Mouse (Mus musculus) heart, postnatal 36 days (tissue): ENCODE measurements around the gene Vmn2r84. TPM values are rescaled to one million over a fixed set of nuclear protein-coding genes. Genes with fewer than 3 reads are reported as not detected.
"Not testable (repeated sequence)": the region's sequence is repeated elsewhere in the genome, so short reads cannot be mapped to it uniquely, and the experiment has no call there.

Experiments
- DNase-seq, 2 experiments: peaks; one replicate each; pipeline ENCODE4 v3.0.0; 2021 to 2022
- intact Hi-C: fragments of 180-260 bp; cut with DNase I; formaldehyde crosslinking; loops from one replicate; pipeline ENCODE4 v1.15.1; 2025
- total RNA-seq, 2 experiments: library from RNA; stranded (reverse); gene quantifications; 2 replicates each; pipeline ENCODE4 v1.2.3; 2021

Gene Vmn2r84
- total RNA-seq = not detected

DNA sequence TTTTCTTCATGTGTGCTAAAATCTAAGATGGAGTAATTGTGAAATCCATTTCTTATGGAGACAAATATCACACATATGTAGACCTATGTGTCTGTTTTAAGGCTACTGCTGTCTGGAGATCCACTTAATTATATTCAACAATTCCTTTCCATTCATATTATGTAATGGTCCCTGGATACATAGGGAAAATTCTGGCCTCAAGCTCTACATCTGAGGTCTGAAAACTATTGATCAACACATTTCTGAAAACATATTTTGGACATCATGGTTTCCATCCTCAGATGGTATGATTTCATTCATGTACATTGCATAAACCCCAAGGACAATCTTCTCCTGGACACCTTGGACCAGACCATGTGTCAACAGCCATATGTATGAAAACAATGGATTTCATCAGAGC lies at the start of gene Vmn2r84:
Gene Vmn2r84 (minus strand): TSS at position 101 of the 400 bp plus-strand sequence.
- no peak for DNase-seq
- intact Hi-C loops = no loop called here

DNA sequence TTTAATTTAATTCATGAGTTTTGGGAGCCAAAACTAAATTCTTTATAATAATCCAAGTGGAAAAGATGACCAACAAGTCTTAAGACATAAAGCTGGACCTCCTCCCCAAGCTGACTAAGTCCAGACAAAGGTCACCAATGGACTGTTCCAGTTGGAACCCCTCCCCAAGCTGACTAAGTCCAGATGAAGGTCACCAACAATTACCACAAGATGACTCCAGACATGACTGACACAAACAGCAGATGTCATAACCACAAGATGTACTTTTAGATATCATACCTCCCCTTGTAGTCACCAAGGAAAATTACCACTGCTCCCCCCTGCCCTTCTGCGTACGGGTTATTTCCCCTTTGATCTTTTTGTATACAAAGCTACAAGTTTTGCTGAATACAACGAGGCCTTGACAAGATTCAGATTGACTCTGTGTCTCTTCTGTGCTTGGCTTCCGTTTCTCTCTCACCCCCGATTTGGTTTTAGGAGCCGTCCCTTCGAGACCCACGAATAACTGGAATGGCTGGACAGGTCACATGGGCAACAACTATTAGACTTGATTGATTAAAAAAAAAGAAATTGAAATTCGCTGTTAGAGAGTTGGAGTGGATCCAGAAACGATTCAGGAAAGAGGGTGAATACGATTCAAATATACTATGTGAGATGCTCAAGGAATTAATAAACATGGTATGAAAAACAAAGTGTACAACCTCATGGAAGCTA lies 40.2 kb upstream of the Vmn2r84 start:
- DNase-seq, intact Hi-C loops: not testable (repeated sequence)

DNA sequence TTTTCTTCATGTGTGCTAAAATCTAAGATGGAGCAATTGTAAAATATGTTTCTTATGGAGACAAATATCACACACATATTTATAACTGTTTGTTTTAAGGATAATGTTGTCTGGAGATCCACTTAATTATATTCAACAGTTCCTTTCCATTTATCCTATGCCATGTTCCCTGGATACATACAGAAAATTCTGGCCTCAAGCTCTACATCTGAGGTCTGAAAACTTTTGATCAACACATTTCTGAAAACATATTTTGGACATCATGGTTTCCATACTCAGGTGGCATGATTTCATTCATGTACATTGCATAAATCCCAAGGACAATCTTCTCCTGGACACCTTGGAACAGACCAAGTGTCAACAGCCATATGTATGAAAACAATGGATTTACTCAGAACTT lies 35.5 kb upstream of the Vmn2r84 start, which contains the start of gene Vmn2r85:
Gene Vmn2r85 (minus strand): TSS at position 101 of the 400 bp plus-strand sequence.
- intact Hi-C loops, DNase-seq: not testable (repeated sequence)

DNA sequence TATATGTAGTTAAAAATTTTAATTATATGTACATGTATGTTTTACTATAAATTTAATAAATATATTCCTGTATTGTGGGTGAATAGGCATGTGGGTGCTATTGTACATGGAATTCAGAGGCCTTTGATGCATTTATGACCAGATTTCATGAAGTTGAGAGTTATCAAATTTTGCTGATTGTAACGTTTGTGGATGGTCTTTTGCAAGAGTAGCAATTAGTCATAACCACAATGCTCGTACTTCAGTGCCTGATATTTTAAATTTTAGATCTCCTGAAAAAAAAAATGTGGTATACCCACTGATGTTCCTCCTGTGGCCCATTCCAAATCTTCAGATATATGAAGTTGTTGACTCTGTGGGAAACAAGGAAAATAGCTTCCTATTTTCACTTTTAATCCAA lies 28.2 kb upstream of the Vmn2r84 start:
- intact Hi-C loops, DNase-seq: not testable (repeated sequence)

DNA sequence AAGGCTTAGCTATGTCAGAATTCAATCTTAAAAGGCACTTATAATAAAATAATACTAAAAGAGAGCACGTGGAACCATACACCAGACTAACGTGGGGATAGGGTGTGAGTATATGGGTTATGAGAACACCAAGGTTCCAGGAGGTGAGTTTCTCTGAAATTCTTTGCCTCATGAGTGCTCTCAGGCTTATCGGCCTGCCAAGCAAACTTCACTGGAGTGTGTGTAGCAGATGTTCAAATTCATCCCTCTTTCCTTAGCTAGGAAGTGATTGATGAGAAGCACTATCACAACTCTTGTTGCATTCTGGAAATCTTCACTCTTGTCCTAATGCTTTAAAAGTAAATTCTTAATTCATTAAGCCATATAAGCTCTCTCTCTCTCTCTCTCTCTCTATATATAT lies 26.3 kb upstream of the Vmn2r84 start:
- no peak for DNase-seq
- intact Hi-C loops = no loop called here

DNA sequence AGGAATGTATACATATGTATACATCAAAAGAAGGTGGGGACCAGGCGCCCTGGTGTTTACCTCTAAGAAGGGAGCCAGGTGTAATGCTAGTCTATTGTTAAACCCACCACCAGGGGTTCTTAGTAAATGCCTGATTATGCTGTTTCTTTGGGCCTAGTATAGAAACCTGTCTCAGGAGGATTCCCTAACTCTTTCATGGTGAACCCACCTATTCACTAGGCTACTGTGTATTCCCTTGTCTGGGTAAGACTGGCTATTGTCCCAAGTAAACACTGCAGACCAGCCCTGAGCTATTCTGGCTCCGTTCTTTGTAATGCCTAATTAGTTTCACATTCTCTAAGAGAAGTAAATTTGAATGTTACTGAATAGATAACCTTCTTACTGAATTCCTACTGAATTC lies 25.8 kb upstream of the Vmn2r84 start:
- DNase-seq, intact Hi-C loops: not testable (repeated sequence)

DNA sequence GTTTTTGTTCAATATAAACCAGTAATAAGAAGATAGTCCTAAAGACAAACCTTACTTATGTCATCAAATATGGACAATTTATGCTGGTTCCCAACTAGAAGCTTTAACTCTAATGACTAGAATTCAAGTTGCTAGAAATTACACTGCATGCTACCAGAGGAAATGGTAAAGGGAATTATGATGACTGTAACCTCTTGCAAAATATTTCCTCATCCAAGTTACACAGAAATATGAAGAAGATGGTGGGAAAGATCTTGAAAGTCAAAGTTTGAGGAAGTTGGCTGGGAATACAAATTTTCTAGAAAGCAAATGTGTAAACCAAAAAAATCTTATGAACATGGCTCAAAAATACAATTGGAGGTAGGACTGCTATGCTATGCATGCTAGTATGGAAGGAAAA lies 22.2 kb upstream of the Vmn2r84 start:
- intact Hi-C loops, DNase-seq: not testable (repeated sequence)

DNA sequence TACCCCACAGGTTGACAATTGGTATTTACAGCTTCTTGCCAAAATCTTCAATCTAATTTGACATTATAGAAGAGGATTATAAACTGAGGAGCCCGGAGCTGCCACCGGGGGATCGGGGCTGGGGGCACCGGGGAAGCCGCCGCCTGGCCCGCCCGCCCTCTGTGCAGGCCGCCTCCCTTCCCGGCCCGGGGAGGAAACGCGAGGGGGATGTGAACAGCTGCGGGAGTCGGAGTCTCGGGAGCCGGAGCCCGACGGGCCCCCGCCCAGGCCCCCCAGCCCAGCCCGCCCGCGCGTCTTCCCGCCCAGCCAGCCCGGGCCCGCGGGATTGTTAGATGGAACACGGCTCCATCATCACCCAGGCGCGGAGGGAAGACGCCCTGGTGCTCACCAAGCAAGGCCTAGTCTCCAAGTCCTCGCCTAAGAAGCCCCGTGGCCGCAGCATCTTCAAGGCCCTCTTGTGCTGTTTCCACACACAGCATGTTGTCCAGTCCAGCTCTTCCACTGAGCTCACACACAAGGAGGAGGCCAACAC lies 18.1 kb upstream of the Vmn2r84 start:
- intact Hi-C loops, DNase-seq: not testable (repeated sequence)

DNA sequence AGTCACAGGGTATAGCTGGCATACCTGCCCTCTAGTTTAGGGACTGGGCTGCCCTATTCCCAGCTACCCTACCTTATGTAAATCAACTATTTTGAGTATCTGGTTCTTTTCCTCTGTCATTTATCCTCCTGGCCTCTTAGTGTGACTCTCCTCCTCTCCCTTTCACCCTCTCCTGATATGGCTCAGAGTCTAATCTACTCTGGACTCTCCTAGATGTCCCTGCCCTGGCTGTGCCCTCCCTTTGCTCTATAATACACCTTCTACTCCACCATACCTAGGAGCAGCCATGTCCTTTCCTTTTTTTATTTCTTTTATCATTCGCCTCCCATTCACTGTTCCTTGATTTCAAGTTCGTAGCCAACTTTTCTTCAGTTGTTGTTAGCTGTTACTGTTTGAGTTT lies 19.0 kb downstream of the Vmn2r84 start:
- DNase-seq = no peak
- intact Hi-C loops = no loop called here

DNA sequence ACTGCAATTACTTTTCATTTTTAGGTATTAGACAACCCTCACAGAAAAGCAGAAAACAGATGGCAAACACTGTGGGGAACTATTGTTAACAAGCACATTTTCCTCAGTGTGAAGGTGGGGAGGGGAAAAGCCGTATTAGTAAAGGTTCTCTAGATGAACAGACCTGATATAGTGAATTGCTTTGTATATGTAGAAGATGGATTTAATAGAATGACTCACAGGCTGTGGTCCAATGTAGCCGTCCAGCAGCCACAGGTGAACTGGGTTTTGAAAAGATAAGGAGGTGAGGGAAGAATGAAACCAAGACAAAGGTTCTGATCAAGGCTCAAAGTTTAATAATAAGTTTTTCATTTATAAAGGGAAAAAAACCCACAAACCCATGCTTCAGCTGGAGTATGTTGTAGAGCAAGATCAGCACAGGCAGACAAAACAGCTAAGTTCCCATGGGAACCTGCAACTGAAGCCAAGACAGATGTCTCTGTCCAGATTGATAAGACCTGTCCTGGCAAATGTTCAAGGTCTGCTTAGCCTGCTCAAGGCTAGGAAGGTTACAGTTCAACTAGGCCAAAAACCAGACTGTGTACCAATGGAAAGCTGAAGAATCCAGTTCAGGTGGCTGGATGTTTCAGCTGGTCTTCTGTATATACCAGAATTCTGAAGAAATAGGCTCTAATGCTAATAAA lies 21.5 kb downstream of the Vmn2r84 start:
- intact Hi-C loops = no loop called here
- no peak for DNase-seq

DNA sequence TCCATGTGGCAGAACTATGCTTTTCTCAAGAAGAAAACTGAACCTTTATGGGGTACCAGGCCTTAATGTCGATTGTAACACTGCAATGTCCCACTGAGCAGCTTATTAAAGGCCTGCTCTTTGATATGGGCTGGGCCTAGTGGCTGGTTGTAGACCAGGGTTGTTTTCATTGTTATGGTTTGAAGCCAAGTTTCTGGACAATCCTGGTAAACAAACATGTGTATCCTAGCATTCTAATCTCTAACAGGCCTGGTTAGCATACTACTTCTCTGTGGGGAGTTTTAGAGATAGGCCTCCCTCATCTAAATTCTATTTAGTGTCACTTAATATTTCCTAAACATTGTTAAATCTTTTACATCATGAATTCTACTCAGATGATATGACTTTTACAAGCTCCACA lies 22.5 kb downstream of the Vmn2r84 start:
- intact Hi-C loops = no loop called here
- no peak for DNase-seq

DNA sequence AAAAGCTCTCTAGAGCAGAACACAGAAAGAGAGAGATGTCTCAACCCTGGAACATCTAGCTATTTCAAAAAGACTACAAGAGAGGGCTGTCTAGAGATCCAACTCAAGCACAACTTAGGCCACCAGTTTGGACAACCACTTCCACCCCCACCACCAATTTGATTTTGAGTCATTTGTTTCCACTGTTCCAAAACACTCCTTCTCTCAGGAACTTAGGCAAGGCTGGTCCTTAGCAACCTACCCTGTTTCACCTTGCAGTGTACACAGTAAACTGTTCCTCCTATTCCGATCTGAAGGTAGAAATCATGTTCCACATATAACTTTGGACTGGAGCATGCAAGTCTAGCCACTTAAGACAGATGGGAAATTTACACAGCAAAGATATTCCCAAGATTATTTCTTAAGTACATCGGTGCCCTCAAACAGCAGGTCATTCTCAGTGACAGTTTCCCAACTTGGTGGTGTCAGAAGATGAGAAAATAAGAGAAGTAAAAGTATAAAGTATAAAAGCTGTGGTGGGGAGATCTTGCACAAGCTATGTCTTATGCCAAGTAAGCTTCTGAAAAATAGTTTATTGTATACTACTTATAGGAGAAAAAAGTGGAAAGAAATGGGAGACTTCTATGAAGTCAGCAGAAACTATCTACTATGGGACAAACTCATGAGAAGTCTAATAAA lies 24.0 kb downstream of the Vmn2r84 start:
- no peak for DNase-seq
- intact Hi-C loops = no loop called here

DNA sequence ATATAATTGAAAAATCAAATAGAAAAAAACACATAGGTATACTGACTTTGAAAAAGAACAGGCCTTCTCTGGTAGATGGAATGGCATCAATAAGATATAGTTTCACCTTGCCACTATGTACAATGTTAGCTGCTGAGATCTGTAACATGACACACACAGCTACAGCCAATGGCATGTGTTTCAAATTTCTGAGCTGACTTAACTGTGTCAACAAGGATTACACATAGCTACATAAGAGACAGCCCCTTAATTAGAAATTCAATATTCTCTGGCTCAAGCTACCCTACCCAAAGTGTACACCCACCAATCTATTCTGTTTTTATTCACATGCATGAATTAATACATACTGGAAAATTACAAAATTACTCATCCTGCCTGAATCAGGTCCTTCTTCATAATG lies 25.7 kb downstream of the Vmn2r84 start:
- intact Hi-C loops = no loop called here
- no peak for DNase-seq

DNA sequence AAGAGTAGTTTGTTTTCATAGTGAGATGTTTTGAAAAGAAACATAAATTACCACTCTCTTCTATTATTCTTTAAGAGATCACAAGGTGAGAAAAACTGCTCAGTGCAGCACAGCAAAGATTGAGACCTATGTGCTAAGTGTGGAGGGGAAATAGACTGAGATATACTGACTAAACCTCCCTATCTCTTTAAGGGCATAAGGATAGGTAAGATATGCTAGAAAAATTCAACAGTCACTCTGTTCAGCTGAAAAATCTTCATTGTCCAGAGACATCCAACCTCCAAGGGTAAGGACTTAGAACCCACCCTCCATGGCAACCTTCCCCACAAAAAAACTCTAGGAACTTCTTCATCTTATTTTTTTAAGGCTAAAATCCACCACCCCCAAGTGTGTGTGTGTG lies 29.4 kb downstream of the Vmn2r84 start:
- intact Hi-C loops = no loop called here
- DNase-seq = no peak

DNA sequence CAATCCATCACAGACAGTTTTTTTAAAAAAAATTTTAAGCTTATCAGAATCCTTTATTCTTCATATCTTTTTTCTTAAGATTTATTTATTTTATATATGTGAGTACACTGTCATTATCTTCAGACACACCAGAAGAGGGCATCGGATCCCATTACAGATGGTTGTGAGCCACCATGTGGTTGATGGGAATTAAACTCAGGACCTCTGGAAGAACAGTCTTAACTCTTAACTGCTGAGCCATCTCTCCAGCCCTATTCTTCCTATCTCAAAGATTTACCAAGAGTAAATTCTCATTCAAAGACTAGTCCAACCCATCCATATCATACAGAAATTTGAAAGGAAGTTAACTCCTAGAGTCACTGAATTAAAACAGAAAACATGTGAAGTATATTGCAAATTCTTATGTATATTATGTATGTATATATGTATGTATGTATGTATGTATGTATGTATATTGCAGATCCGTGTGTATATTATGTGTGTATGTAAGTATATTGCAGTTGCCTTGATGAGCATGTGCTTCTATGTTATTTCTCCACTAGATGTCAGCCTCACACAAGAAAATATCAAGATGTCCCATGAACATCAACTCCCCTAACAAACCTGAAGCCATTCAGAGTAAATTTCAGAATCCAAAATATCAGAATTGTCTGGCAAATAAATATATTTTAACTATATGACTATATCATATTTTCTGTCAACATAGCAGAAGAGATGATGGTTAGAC lies 30.5 kb downstream of the Vmn2r84 start:
- no peak for DNase-seq

DNA sequence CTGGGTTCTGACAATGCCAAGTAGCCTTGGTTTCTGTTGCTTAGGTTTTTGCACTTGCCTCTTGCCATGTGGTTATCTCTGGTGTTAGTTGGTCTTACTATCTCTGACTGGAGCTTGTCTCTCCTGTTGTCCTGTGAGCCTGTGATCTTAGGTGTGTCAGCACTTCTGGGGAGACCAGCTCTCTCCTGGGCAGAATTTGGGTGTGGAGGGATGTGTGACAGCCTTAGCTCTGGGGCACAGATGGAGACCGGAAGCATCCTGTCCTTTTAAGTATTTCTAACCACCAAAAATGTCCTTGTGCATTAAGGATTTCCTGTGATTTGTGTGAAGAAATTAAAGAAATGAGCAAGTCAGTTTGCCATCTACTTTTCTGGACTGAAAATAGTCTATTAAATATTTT lies 50.1 kb downstream of the Vmn2r84 start:
- DNase-seq = no peak

More for the DNA sequence above, 30.5 kb downstream of the Vmn2r84 start:
- intact Hi-C loops = no loop called here

DNA sequence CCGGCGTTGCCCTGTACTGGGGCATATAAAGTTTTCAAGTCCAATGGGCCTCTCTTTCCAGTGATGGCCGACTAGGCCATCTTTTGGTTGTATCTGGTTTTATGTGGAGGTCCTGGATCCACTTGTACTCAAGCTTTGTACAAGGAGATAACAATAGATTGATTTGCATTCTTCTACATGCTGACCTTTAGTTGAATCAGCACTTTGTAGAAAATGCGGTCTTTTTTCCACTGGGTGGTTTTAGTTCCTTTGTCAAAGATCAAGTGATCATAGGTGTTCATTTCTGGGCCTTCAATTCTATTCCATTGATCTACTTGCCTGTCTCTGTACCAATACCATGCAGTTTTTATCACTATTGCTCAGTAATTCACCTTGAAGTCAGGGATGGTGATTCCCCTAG lies 54.1 kb downstream of the Vmn2r84 start:
- DNase-seq, intact Hi-C loops: not testable (repeated sequence)

More for the DNA sequence above, 50.1 kb downstream of the Vmn2r84 start:
- intact Hi-C loops = no loop called here

DNA sequence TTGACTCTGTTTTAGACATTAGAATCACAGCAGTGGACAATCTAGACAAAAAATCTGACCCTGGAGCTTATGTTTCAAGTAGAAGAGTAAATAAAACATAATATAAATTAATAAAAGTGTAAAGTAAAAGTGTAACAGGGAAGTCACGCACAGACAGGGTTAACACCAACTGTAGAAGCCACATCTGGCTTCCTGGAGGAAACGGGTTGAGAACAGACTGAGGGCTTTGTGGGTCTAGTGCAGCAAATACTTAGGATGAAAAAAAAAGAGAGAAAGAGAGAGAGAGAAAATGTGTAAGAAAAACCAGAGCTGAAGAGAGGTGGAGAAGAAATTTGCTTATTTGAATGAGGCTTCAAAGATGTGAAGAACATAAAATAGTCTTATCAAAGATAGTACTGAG lies 56.6 kb downstream of the Vmn2r84 start:
- DNase-seq = no peak
- intact Hi-C loops = no loop called here

DNA sequence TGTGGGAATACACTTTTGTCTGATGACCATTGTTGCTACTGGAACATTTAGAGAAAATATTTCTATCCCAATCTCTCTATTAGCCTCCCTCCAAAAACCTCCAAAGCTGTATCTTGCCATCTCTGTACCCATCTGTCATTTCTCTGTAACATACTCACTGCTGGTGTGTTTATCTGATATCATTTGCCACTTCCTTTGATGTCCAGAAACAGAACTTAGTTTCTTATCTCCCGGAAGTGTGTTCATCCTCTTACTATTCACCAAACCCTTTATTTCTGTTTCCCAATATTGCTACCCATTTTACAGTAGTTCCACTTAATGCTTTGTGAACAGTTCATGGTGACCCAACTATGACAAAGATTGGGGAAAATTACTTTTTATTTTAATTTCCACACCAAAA lies 57.7 kb downstream of the Vmn2r84 start:
- DNase-seq = no peak
- intact Hi-C loops = no loop called here

DNA sequence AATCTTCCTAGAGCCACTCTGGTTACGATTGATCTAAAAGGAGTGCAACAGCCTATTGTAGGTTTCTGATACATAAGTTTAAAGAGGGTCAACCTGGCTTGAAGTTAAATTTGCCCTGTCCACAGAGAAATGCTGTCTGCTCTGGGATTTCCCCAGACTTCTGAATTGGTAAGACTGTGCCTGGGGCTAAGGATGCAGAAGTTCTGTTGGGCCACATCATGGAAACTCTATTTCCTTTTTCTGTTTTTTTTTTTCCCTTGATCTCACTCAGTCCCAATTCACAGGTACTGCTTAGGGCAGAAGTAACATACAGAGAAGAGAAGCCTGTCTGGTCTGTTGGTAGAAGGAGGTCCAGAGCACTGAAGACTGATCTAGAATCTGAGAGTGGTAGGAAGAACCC lies 63.4 kb downstream of the Vmn2r84 start:
- intact Hi-C loops = no loop called here
- DNase-seq = no peak
